Mouse (Mus musculus): ENCODE measurements at regions not wholly inside any gene's neighbourhood (a gene's known extent, or its start where the extent isn't known, plus 50 kb on each side); places are given as distances from the start of the nearest gene placed in this dataset.
A peak's percentile ranks its signal among the peaks of the same experiment; 100 is the strongest.

DNA sequence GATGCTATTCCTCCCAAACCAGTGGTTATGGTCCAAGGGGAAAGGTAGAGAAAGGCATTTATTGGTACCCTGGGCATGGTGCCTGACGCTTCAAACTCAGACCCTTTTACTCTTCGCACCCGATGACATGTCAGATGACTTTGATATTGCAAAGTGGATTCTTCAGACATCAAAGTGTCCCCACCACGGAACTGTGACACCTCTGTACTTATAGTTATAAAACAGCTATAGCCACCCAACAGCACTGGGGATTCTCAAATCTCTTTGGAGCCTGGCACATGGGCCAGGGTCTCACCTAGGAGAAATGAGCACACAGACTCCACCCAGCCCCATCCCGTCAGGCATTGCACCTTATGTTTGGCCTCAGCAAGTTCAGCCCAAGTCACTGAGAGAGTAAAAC, 329.3 kb upstream of the 3110018I06Rik start:
- peak; percentile 71 for DNase-seq (ENCODE audit: low read depth)

DNA sequence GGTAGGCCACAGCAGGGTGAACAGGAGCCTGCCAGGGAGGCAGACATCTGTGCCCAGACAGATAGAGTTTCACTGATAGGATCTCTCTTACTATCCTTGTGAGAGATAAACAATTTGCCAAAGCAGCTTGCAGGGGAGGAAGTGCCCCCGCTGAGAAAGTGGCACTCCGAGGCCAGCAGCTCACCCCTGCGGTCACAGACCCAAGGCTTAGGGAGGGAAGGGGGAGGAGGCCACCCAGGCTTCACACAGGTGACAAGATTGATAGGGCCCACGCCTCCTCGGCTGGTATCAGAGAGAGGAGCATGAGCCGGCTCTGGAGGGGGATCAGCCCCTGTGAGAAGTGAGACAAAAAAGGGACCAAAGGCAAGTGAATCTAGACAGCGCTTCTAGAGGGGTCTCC, 328.3 kb upstream of the 3110018I06Rik start:
- peak; percentile 80 for DNase-seq (ENCODE audit: low read depth)

DNA sequence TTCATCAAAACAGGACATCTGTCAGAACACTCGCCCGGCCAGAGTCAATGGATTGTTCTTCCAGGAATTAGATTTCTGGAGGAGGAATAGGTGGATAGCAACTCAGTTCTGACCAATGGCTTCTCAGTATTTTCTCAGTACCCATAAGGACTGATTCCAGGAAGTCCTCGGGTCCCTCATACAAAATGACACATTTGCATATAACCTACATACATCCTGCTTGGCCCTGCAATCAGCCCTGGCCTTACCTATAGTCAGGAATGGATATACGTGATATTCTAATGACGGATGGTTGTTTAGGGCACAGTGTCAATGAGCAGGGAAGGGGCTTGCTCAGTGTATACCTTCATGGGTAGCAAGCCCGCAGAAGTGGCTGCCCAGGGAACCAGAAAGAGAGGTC, 327.8 kb upstream of the 3110018I06Rik start:
- DNase-seq (ENCODE audit: low read depth), result no peak

DNA sequence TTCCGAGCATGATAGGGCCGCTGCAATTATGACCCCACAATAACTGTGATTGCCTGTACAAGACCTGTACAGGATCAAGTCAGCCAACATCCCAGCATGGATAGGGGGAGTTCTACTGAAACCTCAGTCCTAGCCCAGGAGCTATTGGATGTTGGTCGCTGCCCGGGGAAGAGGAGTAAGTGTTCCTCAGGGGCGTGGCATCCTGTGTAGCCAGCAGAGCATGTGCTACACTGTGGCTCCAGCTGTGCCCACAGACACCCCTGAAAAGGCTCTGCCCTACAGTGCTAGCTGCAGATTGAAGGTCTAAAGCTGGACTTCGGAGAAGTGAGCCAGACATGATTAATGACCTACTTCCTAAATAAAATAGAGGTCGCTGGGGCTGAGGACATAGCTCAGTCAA, 317.5 kb upstream of the 3110018I06Rik start:
- no peak for DNase-seq (ENCODE audit: low read depth)

DNA sequence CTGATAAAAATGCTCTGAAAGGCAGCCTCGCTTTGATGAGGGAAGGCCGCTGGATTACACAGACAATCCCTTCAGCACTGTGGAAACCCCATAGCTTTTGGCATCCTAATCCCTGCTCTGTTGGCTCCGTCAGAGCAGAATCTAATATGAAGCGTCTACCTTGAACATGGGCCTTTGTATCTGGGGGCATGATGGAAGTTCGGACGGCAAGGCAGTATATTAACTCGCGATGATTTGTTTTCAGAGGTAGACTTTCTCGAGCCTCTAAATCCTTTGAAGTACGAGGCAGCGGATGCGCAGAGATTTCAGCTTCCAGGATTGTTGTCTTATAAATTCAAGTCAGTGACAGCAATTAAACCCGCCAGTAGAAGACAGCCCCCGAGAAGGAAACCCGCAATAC, 316.8 kb upstream of the 3110018I06Rik start:
- no peak for DNase-seq (ENCODE audit: low read depth)

DNA sequence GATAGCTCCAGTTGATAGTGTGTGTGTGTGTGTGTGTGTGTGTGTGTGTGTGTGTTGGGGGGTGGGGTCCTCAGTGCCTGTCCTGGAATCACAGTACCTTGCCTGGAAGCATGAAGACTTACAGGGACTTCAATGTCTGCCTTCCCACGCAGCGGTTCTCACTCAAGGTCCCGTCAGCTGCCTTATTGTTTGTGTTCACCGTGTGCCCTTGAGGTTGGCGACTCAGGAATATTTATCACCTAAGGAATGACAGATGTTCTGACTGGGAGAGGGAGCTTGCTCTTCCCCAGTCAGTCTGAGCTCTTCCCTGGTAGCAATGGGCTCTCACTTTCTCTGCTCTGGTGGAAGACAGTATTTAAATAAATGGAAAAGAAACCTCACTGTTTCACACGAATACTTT, 309.8 kb upstream of the 3110018I06Rik start:
- DNase-seq (ENCODE audit: low read depth), result no peak

DNA sequence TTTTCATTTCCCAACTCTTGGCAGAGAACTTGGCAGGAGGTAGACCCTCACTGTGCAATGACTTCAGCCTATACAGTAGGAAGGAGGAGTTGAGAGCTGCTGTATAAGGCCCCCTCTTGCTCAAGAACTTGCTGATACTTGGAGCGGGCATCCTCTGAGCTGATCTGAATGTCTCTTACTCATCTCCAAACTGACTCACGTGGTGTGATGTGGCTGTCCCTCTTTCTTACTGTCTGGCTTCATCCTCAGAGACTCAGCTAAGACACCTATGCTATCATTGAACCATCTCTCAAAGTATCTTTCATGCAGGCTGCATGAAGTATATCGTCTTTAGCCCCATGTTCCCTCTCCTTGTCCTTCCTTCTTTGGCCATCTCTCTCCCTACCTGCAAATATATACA, 307.9 kb upstream of the 3110018I06Rik start:
- no peak for DNase-seq (ENCODE audit: low read depth)

DNA sequence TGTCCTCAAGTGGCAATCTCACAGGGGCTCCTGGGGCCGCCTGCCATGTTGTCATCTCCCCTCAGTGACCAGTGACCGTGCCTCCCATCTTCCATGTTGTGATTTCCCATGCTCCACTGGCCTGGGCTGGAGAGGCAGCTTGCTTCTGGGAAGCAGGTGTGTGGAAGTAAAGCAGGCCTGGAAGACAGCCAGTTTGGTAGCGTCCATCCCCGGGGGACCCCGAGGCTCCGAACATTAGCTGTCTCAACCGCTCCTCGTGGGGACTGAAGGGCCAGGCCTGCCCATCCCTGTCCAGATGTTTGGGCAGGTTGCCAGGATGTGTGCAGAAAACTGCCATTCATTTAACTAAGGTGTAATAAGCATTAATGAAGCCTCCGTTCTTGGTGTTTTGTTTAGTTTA, 307.1 kb upstream of the 3110018I06Rik start:
- no peak for DNase-seq (ENCODE audit: low read depth)

DNA sequence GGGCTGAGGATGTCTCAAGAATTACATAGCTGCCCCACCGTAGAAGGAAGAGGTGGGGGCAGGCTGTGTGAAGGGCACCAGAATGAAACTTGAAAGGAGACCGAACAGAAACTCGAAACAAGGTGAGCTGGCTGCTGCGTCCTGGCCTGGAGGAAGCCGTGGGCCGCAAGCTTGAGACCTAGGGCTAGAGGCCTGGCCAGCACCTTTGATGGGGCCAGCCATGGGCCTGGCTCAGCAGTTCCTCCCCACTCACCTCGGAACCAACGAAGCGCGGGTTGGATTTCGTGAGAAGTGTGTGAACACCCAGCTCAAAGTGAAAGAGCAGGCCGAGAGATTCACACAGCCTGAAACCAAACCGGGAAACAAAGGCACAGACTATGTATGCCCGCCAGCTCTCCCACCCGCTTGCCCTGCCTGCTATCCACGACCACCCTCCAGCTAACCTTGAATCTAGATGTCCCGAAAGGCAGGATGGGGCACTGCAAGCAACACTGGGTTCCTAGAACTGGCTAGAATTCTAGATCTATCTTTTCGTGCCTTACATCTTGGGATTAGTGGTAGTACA, 306.3 kb upstream of the 3110018I06Rik start:
- DNase-seq (ENCODE audit: low read depth), result peak; percentile 60

DNA sequence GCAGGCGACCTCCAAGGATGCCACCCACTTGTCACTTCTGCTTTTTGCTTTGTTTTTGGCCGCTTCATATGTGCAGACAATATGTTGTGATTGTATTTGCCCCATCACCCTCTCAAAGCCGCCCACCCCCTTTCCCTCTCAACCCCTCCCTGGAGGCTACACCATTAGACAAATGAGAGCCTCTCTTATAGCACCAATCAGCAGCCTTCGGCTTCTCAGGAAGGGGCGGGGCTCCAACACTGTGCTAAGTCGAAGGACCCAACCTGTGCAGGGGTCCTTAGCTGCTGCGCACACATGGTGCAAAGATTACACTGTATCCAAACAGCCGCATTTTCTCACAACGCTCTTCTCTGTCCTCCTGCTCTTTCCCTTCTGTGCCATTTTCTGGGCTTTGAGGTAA, 305.1 kb upstream of the 3110018I06Rik start:
- DNase-seq (ENCODE audit: low read depth), result peak; percentile 85

DNA sequence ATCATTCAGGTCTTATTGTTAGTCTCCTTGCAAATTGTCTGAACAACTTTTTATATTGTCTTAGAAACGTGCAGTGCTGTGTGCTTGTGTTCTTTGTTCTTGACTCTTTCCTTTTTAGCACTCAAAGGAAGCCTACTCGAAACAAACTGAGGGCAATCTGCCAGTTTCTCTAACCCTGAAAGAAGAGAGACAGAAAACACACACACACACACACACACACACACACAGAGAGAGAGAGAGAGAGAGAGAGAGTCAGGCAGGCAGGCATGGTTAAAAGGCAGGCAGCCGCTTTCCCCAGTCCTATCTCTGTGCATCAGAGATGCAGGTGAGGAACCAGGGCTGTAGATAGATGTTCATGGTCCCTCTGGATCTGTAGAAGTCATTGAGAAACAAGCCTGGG, 304.0 kb upstream of the 3110018I06Rik start:
- peak; percentile 90 for DNase-seq (ENCODE audit: low read depth)

DNA sequence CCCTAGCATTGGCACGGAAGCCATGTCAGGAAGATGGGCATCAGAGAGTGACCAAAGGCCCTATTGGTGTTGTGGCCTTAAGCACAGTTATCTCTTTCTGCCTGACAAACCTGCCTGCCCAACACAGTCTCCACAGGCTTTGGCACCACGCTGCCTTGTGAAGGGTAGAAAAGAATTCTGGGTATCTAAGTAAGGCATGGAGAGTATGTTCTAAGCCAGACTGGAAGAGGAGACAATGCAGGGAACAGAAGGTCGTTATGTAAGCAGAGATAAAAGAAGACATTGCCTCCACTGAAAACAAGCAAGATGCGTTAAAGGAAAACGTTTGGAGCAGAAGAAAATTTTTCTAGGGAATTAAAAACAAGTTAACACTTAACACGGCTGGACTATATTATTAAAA, 302.1 kb upstream of the 3110018I06Rik start:
- DNase-seq (ENCODE audit: low read depth), result no peak

DNA sequence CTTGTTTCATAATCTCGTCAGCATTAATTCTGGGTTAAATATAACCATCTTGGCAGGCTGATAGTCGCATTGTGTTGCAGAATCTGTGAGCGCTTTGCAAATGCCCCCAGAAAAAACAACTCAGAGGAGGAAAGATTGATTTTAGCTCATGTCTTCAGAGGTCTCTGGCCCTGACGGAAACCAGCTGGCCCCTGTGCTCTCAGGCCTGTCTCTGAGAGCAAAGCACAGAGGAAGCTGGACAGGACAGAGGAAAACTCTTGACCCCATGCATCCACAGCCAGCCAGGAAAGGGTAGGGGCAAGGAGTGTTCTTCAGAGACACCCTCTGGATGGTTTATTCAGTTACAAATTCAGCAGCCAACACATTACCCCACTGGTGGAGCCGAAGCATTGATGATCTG, 300.4 kb upstream of the 3110018I06Rik start:
- no peak for DNase-seq (ENCODE audit: low read depth)

DNA sequence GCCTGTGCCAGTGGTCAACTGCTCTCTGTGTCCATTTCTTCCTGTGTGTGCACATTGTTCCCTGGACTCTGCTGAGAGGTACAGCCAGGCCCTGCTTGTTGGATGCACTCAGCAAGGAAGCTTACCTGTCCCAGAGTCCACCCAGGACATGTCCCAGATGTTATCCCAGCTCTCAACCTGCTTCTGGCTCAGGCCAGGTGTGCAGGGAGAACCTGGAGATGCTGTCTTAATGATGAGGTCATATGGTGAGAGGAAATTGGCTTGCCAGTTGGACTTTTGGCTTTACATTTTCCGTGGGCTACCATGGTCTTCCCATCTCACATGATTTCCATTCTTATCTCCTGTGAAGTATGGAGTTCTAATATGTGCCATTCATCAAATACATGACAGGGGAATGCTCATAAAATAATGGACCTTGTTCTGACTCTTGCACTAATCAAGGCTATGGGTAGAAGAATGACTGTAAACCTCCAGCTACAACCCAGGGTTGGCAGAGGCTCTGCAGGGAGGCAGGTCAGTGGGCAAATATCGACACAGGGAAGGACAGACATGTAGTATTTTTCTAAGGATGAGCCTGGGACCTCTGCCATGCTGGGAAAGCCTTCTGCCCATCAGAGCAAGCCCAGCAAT, 289.9 kb upstream of the 3110018I06Rik start:
- DNase-seq (ENCODE audit: low read depth), result no peak

DNA sequence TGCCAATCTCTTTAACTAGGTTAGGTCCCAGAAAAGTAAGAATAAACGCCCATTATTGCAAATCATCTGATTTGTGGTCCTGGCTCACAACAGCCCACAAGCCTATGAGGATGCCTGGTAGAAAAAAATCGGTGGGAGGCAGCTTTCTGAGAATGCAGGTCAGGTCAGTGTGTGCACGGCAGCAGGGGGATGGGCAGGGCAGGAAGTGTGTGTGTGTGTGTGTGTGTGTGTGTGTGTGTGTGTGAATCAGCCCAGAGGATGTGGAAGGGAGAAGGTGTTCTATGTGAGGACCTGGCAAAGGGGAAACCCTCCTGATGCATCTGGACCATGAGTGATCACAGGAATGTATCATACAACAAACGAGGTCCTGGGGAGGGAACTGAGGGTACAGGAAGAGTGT, 287.5 kb upstream of the 3110018I06Rik start:
- DNase-seq (ENCODE audit: low read depth), result peak; percentile 62

DNA sequence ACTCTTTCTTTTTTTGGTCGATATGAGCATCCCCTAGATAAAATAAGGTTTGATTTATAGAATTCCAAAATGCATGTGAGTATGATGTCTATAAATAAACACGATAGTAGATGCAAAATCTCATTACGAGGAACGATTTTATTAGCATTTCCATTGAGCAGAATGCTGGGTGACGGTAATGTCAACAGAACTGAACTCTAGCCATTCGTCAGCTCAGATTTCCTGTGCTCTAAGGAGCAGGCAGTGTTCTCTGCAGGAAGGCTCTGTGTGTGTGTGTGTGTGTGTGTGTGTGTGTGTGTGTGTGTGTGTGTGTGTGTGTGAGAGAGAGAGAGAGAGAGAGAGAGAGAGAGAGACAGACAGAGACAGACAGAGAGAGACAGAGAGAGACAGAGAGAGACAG, 279.6 kb upstream of the 3110018I06Rik start:
- DNase-seq (ENCODE audit: low read depth), result peak; percentile 62

DNA sequence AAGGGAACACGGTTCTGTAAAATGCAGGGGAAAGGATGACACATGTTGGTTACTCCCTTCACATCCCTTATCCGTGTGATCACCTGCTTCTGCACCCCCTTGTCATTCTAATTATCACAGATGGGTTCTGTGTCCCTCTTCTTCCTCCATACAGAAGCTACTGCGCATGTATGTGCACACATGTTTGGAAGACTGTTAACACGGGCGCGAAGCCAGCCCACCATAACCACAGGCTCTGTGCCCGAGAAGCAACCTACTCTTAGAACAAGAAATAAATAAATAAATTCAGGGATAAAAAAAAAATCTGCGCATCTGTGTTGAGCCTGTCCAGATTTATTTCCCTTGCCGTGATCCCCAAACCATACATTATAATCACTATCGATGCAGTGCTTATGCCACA, 275.6 kb upstream of the 3110018I06Rik start:
- DNase-seq (ENCODE audit: low read depth), result no peak

DNA sequence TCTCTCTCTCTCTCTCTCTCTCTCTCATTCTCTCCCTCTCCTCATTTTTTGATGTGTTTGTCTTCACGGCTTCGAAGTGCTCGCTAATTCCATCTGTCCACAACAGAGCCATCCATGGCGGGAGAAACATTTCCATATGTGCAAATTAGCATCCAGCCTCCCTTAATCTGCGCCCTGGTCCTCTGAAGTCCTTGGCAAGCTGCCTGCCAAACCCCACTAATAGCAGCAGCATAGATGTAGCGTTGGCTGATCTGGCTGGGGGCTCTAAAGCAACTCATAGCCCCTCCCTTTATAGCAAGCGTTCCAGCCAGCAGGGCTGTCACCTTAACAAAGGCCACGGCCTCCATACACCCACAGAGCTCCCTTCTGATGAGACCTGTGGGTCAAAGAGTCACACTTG, 272.3 kb upstream of the 3110018I06Rik start:
- DNase-seq (ENCODE audit: low read depth), result no peak

DNA sequence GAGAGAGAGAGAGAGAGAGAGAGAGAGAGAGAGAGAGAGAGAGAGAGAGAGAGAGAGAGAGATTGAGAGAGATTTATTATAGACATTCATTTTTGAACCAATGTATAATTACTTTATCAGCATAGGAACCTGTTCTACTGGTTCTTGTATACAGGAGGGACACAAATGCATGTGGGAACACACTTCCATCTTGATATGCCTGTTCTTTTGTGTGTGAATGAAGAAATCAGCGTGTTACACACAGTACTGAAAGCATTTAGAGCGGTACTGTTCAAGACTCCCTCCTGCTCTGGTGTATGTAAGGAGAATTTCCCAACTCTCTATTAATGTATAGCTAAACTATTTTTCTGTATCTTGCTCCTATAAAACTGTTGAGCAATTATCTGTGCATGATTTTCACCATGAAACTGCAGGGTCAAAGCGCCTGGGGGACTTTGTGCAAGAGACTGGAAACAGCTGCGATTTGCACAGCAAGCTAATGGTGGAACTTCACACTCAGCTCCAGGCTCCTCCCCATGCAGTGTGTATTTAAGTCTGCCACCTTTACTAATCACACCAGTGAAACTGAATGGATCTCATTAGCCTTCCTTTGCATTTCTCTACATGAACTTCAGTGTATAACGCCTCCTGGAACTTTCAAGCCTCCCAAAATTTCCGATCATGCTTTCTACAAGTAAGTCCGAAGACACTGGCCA, 267.0 kb upstream of the 3110018I06Rik start:
- DNase-seq (ENCODE audit: low read depth), result no peak

DNA sequence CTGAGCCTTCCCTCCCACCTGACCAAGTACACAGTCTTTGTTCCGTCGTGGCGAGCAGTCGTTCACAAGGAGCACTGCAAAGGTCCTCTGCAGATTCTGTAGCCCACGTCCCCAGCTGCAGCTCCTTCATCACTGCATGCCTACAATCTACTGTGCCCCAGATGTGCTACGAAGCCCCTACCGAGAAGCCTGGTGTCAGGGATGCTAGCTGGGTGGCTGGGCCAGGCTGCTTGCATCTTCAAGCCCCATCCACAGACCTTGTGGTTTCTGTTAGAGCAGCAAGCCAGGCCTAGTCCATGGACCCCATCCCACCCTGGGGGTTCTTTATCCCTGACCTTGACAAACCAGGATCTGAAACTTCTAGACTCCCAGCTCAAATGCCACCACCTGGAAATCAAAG, 266.3 kb upstream of the 3110018I06Rik start:
- DNase-seq (ENCODE audit: low read depth), result no peak

DNA sequence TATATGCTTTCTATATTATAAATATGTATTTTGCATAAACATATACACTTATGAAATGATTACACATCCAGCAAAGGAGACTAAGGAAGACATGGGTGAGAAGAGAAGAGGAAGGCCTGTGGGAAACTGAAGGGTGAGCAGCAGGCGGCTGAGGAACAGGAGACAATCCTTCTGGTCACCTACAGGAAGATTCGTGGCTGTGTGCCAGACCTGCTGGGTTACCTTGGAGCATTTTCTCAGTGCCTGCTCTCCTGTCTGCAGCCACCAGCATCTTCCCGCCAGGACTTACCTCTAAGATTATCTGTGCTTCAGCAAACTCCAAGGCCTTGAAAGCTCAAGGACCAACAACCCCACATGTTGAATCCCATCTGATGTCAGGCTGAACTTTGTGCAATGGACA, 258.3 kb upstream of the 3110018I06Rik start:
- no peak for DNase-seq (ENCODE audit: low read depth)

DNA sequence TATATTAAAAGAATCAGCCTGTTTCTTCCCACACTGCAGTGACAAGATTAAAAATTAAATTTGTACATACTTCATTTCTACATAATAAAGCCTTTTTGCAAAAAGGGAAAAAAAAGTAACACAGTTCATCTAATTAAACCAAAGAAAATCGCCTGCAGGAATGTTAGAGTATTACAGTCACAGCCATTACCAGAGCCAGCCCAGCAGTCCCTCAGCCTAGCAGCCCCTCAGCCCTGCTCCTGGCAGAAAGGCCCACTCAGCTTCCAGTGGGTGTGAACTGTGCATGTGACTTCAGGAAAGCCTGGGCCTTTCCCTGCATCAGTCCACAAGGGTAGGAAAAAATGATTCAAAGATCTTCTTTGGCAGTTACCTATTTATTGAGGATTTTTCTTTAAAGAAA, 256.8 kb upstream of the 3110018I06Rik start:
- no peak for DNase-seq (ENCODE audit: low read depth)

DNA sequence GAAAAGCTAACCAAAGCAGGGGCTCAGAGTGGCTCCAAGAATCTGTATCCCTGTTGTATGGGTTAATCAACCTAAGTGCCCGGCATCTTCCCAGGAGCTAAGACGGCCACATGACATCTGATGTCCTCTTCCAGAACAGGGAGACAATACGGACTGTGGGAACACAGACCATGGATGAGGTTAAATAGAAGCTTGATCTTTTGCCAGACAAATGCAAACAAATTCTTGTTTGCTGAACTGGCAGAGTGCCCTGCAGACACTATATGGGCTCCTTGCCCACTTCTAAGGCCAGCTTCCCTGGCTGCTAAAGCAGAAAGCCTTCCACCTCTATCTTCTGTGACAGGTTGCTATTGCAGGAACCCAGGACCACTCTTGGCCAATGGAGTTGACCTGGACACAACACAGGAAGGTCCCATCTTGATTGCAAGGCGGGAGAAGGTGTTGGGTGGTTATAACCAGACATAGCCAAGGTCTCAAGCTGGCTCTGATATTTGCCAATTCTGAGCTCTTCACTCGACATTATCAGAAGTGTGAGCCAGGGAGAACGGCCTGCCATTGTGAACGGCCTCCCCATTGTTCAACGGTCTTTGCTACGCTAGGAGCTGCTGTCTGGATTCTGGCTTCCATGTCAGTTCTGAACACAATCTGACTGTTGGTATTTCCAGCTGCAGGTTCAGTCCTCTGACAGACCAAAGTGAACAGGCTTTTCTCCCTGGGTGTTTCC, 237.5 kb upstream of the 3110018I06Rik start:
- DNase-seq (ENCODE audit: low read depth), result no peak

Data from naive thymus-derived CD4-positive, alpha-beta T cell, adult 2 months (primary cell).